Comparison of ENCODE assay signal across 8 mouse cellular contexts in genomic region chr6:113605224-113605545, GRCm38 (mm10). TPM values are rescaled to one million over a fixed set of nuclear protein-coding genes. Genes with fewer than 3 reads are reported as not detected.
DNase-seq lines count a peak whose midpoint lies in the region; ATAC-seq and TF ChIP-seq lines count a peak whose summit lies in the region.

No protein-coding gene starts in this region.

- peaks cover 2% of the 10 kb centered on the region for H3K4me1 ChIP-seq in cerebellum, adult 2 months (ENCODE audit: control insufficient read depth, insufficient read depth, low read length)
- peaks cover 7% of the 10 kb centered on the region for H3K4me1 ChIP-seq in thymus, adult 2 months (replicated peaks; ENCODE audit: control insufficient read depth, insufficient read depth, low read length)
- peaks cover 8 to 19% of the 10 kb centered on the region in 2 experiments for H3K4me1 ChIP-seq in liver, embryonic 14.5 days (replicated peaks; ENCODE audit: control insufficient read depth in 2 of 2, insufficient read depth in 2 of 2, low read length in 1 of 2)

- H3K4me3 ChIP-seq in cerebellum, adult 2 months (replicated peaks; ENCODE audit: insufficient read depth, low read depth, low read length), result peak overlapping the region; percentile 79
- H3K4me3 ChIP-seq in thymus, adult 2 months (ENCODE audit: control insufficient read depth, insufficient read depth, low read length), result peak overlapping the region; percentile 85
- H3K4me3 ChIP-seq in liver, embryonic 14.5 days (ENCODE audit: insufficient read depth in 1 of 2, low read depth in 2 of 2, low read length in 2 of 2), result peak overlapping the region; percentile 73 to 99

- peak; percentile 9; the same call in 1 of the 2 replicates for ATAC-seq in liver, embryonic 14.5 days (ENCODE audit: insufficient read depth)

- 2% methylated on average over 10 of the region's 10 CpGs for WGBS in cerebellum, adult 2 months
- WGBS in thymus, adult 2 months, result 5% methylated on average over 10 of the region's 10 CpGs
- WGBS in liver, embryonic 14.5 days (ENCODE audit: insufficient replicate concordance), result 3% methylated on average over 10 of the region's 10 CpGs

- no peak for TF ChIP-seq EP300 in liver, embryonic 14.5 days (IDR thresholded peaks at IDR 0.05; ENCODE audit: low read depth)

- no peaks in the 10 kb centered on the region for H3K9me3 ChIP-seq in liver, embryonic 14.5 days (ENCODE audit: control insufficient read depth, low read length)

- no peak for DNase-seq in cerebellum, adult 2 months
- DNase-seq in cerebellum, adult 8-10 months, result no peak
- no peak for DNase-seq in thymus, adult 2 months
- DNase-seq in thymus, postnatal 14 days, result no peak
- no peak for DNase-seq in liver, embryonic 14.5 days (ENCODE audit: low read depth in 3 of 3, low spot score in 3 of 3)
- DNase-seq in urinary bladder, adult 2 months (ENCODE audit: low spot score), result no peak
- DNase-seq in adrenal gland, postnatal 36 days, result no peak
- no peak for DNase-seq in urinary bladder, postnatal 25 days (ENCODE audit: low spot score)

- TF ChIP-seq POLR2A in cerebellum, adult 2 months (IDR thresholded peaks at IDR 0.05; ENCODE audit: borderline replicate concordance, insufficient read depth, low read length), result no peak
- TF ChIP-seq POLR2A in thymus, adult 2 months (IDR thresholded peaks at IDR 0.05; ENCODE audit: control insufficient read depth, extremely low read depth, insufficient read depth, low read length, poor library complexity), result no peak

- no peak for TF ChIP-seq CTCF in cerebellum, adult 2 months (IDR thresholded peaks at IDR 0.05; ENCODE audit: borderline replicate concordance, insufficient read depth, low read depth, low read length)
- TF ChIP-seq CTCF in thymus, adult 2 months (IDR thresholded peaks at IDR 0.05; ENCODE audit: borderline replicate concordance, control insufficient read depth, extremely low read depth, insufficient read depth, low read length, poor library complexity), result no peak
- no peak for TF ChIP-seq CTCF in liver, embryonic 14.5 days (IDR thresholded peaks at IDR 0.05; ENCODE audit: low read depth)

- H3K27me3 ChIP-seq in cerebellum, adult 2 months (ENCODE audit: control insufficient read depth, insufficient read depth, low read length), result no peaks in the 10 kb centered on the region
- H3K27me3 ChIP-seq in thymus, adult 2 months (ENCODE audit: control insufficient read depth, insufficient read depth, low read length), result no peaks in the 10 kb centered on the region
- no peaks in the 10 kb centered on the region for H3K27me3 ChIP-seq in liver, embryonic 14.5 days (ENCODE audit: control insufficient read depth, insufficient read depth, low read length)

- H3K4me2 ChIP-seq in liver, embryonic 14.5 days (ENCODE audit: low read depth), result peak overlapping the region; percentile 82

- H3K9ac ChIP-seq in liver, embryonic 14.5 days (replicated peaks), result peak overlapping the region; percentile 83

- H3K27ac ChIP-seq in cerebellum, adult 2 months (ENCODE audit: insufficient read depth, low read length), result peak overlapping the region; percentile 61
- no peak overlapping the region for H3K27ac ChIP-seq in thymus, adult 2 months (ENCODE audit: control insufficient read depth, insufficient read depth, low read length)
- H3K27ac ChIP-seq in liver, embryonic 14.5 days, result peak overlapping the region; percentile 57

- 0 out of 2 replicates have a peak, but pooled peaks cover 2% of the 10 kb centered on the region for H3K36me3 ChIP-seq in thymus, adult 2 months (ENCODE audit: control insufficient read depth, insufficient read depth, low read length)
- H3K36me3 ChIP-seq in liver, embryonic 14.5 days (replicated peaks; ENCODE audit: control insufficient read depth, insufficient read depth, low read depth), result no peaks in the 10 kb centered on the region; the same call in 1 of the 2 replicates

RNA-seq across cellular contexts. Expression of gene Brk1, which starts 0.6 kb away (rescaled TPM):
- 224 and 238 TPM in 2 replicates for polyA plus RNA-seq in cerebellum, adult 2 months (2012; rRNA removed)
- polyA plus RNA-seq in thymus, adult 2 months (2012; rRNA removed), result 197 and 243 TPM in 2 replicates
- polyA plus RNA-seq in liver, embryonic 14.5 days (2012; rRNA removed), result 66.6 and 71.1 TPM in 2 replicates
- 86.4 and 88.8 TPM in 2 replicates for polyA plus RNA-seq in liver, embryonic 14.5 days (2014; fragmentation: Nextera tagmentation; extraction: Ambion mirVana)
- polyA plus RNA-seq in urinary bladder, adult 2 months (2012; rRNA removed), result 176 and 195 TPM in 2 replicates
- total RNA-seq in adrenal gland, postnatal 36 days (2021), result 100 to 1,000 TPM; 164 to 225 TPM

RNA-seq across cellular contexts. Expression of gene Fancd2os, which starts 4.7 kb away (rescaled TPM):
- not detected in 2 replicates for polyA plus RNA-seq in cerebellum, adult 2 months (2012; rRNA removed)
- polyA plus RNA-seq in thymus, adult 2 months (2012; rRNA removed), result not detected in 2 replicates
- 0.03 and 0.04 TPM in 2 replicates for polyA plus RNA-seq in liver, embryonic 14.5 days (2012; rRNA removed)
- 0.14 TPM in 1 of 2 replicates, not detected in the other for polyA plus RNA-seq in liver, embryonic 14.5 days (2014; fragmentation: Nextera tagmentation; extraction: Ambion mirVana)
- not detected in 2 replicates for polyA plus RNA-seq in urinary bladder, adult 2 months (2012; rRNA removed)
- total RNA-seq in adrenal gland, postnatal 36 days (2021), result under 1 TPM in 1 of 2 experiments, not detected in 1; 0.40 TPM

RNA-seq across cellular contexts. Expression of gene Vhl, which starts 18.6 kb away (rescaled TPM):
- polyA plus RNA-seq in cerebellum, adult 2 months (2012; rRNA removed), result 43.9 and 50.1 TPM in 2 replicates
- 33.5 and 37.9 TPM in 2 replicates for polyA plus RNA-seq in thymus, adult 2 months (2012; rRNA removed)
- polyA plus RNA-seq in liver, embryonic 14.5 days (2012; rRNA removed), result 3.9 and 5.0 TPM in 2 replicates
- polyA plus RNA-seq in liver, embryonic 14.5 days (2014; fragmentation: Nextera tagmentation; extraction: Ambion mirVana), result 7.4 and 8.0 TPM in 2 replicates
- 14.9 and 22.5 TPM in 2 replicates for polyA plus RNA-seq in urinary bladder, adult 2 months (2012; rRNA removed)
- 10 to 100 TPM; 27.1 to 32.8 TPM for total RNA-seq in adrenal gland, postnatal 36 days (2021)

RNA-seq across cellular contexts. Expression of gene Irak2, which starts 33.1 kb away (rescaled TPM):
- 15.5 and 19.5 TPM in 2 replicates for polyA plus RNA-seq in cerebellum, adult 2 months (2012; rRNA removed)
- polyA plus RNA-seq in thymus, adult 2 months (2012; rRNA removed), result 16.5 and 17.8 TPM in 2 replicates
- polyA plus RNA-seq in liver, embryonic 14.5 days (2012; rRNA removed), result 19.1 and 27.0 TPM in 2 replicates
- polyA plus RNA-seq in liver, embryonic 14.5 days (2014; fragmentation: Nextera tagmentation; extraction: Ambion mirVana), result 4.9 and 7.0 TPM in 2 replicates
- 69.3 and 91.4 TPM in 2 replicates for polyA plus RNA-seq in urinary bladder, adult 2 months (2012; rRNA removed)
- 10 to 100 TPM; 17.8 to 21.9 TPM for total RNA-seq in adrenal gland, postnatal 36 days (2021)
